Mouse (Mus musculus): ENCODE results near the gene Znrf3.

- no peak for TF ChIP-seq MYOD1 (IDR thresholded peaks at IDR 0.05; ENCODE audit: control insufficient read depth in 1 of 3, insufficient read length in 2 of 3, low read depth in 2 of 3)
- no peak for TF ChIP-seq POLR2A (IDR thresholded peaks at IDR 0.05; ENCODE audit: insufficient read length, low read depth)
- TF ChIP-seq USF1 (IDR thresholded peaks at IDR 0.05; ENCODE audit: low read depth) = no peak
- no peak for TF ChIP-seq E2F4 (IDR thresholded peaks at IDR 0.05; ENCODE audit: insufficient read depth)
These were observed 126.4 kb downstream of the Znrf3 start for GRCm38 (mm10) chr11:5318035-5318775.

Measured in myocyte (in vitro differentiated cells).